Mouse (Mus musculus): ENCODE data around the gene Usp19.

- TF ChIP-seq TAL1 (IDR thresholded peaks at IDR 0.05; ENCODE audit: low read length) (no peak), GATA1 (IDR thresholded peaks at IDR 0.05; ENCODE audit: low read length) (no peak)
Measured at GRCm38 (mm10) chr9:108478638-108479156, 11.7 kb upstream of the Usp19 start.

Data from erythroblast, embryonic 14.5 days (primary cell).